Mouse (Mus musculus) ES-E14 (cell line): ENCODE measurements around the gene Cdc6. TPM values are rescaled to one million over a fixed set of nuclear protein-coding genes. Genes with fewer than 3 reads are reported as not detected.

Experiments used
- DNase-seq: peaks from one replicate; pipeline ENCODE4 v3.0.0-alpha.2; 2013; ENCODE audit warnings: low read depth, low spot score
- H3K27ac ChIP-seq: 2 replicates; pipeline ENCODE4 v1.5.1; 2012; ENCODE audit warnings: low read depth, mild to moderate bottlenecking, low read length, moderate library complexity, mixed read lengths; ENCODE audit not compliant: poor library complexity, insufficient read depth, severe bottlenecking
- H3K36me3 ChIP-seq: 2 replicates; pipeline ENCODE4 v1.6.1; 2012; ENCODE audit warnings: mild to moderate bottlenecking, low read length, moderate library complexity, mixed read lengths; ENCODE audit not compliant: control insufficient read depth, poor library complexity, insufficient read depth, severe bottlenecking
- H3K4me1 ChIP-seq, 2 experiments: fragments of 150-350 bp in 1 of 2; sonication (generic) in 1 of 2; 2 replicates each; pipeline ENCODE4 v1.6.1; 2012; ENCODE audit warnings: low read length in 2 of 2, mild to moderate bottlenecking in 1 of 2, mixed read lengths in 1 of 2; ENCODE audit not compliant: control insufficient read depth in 2 of 2, insufficient read depth in 2 of 2, poor library complexity in 1 of 2
- H3K4me3 ChIP-seq, 2 experiments: fragments of 150-350 bp in 1 of 2; sonication (generic) in 1 of 2; 2 replicates each; pipeline ENCODE4 v1.5.1; 2012; ENCODE audit warnings: low read length in 2 of 2, low read depth in 1 of 2, mild to moderate bottlenecking in 1 of 2, mixed read lengths in 1 of 2; ENCODE audit not compliant: insufficient read depth in 1 of 2, poor library complexity in 1 of 2, severe bottlenecking in 1 of 2
- H3K9ac ChIP-seq: 2 replicates; pipeline ENCODE4 v1.6.1; 2012; ENCODE audit warnings: low read depth, mild to moderate bottlenecking, low read length, mixed read lengths; ENCODE audit not compliant: poor library complexity, insufficient read depth, severe bottlenecking
- H3K9me3 ChIP-seq: fragments of 150-350 bp; sonication (generic); 2 replicates; pipeline ENCODE4 v1.6.1; 2012; ENCODE audit warnings: low read depth, mild to moderate bottlenecking, low read length; ENCODE audit not compliant: control insufficient read depth, insufficient read depth
- CHD2 ChIP-seq: IDR thresholded peaks from 2 replicates; pipeline ENCODE4 v1.6.1; 2014; ENCODE audit warnings: mild to moderate bottlenecking, low read depth, low read length, inconsistent platforms
- HCFC1 ChIP-seq: IDR thresholded peaks from 2 replicates; pipeline ENCODE4 v1.6.1; 2012; ENCODE audit warnings: low read length, inconsistent platforms, borderline replicate concordance; ENCODE audit not compliant: insufficient read depth
- MAFK ChIP-seq: IDR thresholded peaks from 2 replicates; pipeline ENCODE4 v1.6.1; 2014; ENCODE audit warnings: mild to moderate bottlenecking, low read depth, low read length, inconsistent platforms; ENCODE audit not compliant: insufficient read depth
- ZC3H11A ChIP-seq: IDR thresholded peaks from 2 replicates; pipeline ENCODE4 v1.6.1; 2012; ENCODE audit warnings: low read depth, mild to moderate bottlenecking, inconsistent platforms, low read length, borderline replicate concordance
- ZNF384 ChIP-seq: IDR thresholded peaks from 2 replicates; pipeline ENCODE4 v1.6.1; 2012; ENCODE audit warnings: low read depth, low read length, inconsistent platforms
- in situ Hi-C, 2 experiments: fragments of 600-800 bp; cut with MboI; formaldehyde crosslinking; loops; one replicate each; pipeline ENCODE4 v1.15.1; 2025; ENCODE audit warnings: low sequenced_read_pairs in 2 of 2, inconsistent platforms in 1 of 2; ENCODE audit not compliant: unreplicated experiment in 2 of 2
- total RNA-seq: library from RNA; depleted of rRNA; stranded (reverse); fragments of 300-350 nt; gene quantifications from 2 replicates; pipeline ENCODE4 v1.2.3, GENCODE M21; 2012

The Cdc6 gene
- total RNA-seq, 1 experiment: 51.3 TPM

DNA sequence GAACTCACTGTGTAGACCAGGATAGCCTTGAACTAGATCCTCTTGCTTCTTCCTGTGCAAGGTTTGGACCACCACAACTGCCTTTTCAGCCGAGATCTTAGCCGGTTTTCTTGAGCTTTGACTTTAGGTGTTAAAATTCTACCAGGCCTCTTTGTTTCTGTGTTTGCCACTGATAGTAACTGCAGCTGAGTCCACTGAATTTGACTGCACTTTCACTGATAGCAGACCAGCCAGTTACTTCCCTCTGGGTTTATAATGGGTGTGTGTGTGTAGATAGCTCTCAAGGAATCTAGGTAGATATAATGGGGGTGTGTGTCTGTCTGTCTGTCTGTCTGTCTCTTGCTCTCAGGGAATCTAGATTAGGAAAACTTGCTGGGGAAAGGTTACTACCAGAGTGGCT is 3.0 kb upstream of the Cdc6 start:
- no peak overlapping the region for H3K27ac ChIP-seq
- TF ChIP-seq MAFK: no peak
- peak overlapping the region; percentile 49; the same call in 1 of the 2 replicates for H3K9ac ChIP-seq
- in situ Hi-C loops: no loop called here
- DNase-seq: no peak
- H3K36me3 ChIP-seq: peaks cover 12% of the 10 kb centered on the region; the same call in 1 of the 2 replicates
- H3K4me3 ChIP-seq: no peak overlapping the region
- H3K9me3 ChIP-seq: no peaks in the 10 kb centered on the region
- peaks cover 6 to 42% of the 10 kb centered on the region in 2 experiments; a peak in 3 of 4 replicates for H3K4me1 ChIP-seq

DNA sequence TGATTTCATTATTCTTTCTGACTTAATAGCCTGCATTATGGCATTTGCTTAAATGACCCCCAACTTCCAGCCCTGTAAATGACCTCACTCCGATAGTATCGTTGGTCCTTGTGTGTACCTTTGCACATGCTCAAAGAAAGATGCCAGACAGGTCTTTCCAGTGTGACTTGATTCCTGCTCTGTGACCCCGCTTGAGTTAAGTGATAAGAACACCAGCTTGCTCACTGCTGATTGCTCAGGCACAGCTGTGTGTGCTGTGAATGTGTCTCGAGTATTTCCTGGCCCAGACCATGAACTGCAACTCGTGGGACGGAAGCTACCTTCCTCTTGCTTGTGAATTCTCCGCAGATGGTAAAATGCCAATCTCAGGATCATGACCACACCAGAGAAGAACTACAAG is 2.6 kb upstream of the Cdc6 start:
- Histone ChIP-seq H3K4me3 (no peak overlapping the region), H3K9ac (no peak overlapping the region), H3K9me3 (no peaks in the 10 kb centered on the region), H3K27ac (no peak overlapping the region), H3K36me3 (peaks cover 11% of the 10 kb centered on the region), H3K4me1 (peaks cover 6 to 43% of the 10 kb centered on the region in 2 experiments; a peak in 3 of 4 replicates)
- in situ Hi-C loops: no loop called here
- no peak for DNase-seq
- TF ChIP-seq ZNF384: no peak
- TF ChIP-seq ZC3H11A: no peak
- no peak for TF ChIP-seq HCFC1
- TF ChIP-seq CHD2: no peak
- no peak for TF ChIP-seq MAFK

DNA sequence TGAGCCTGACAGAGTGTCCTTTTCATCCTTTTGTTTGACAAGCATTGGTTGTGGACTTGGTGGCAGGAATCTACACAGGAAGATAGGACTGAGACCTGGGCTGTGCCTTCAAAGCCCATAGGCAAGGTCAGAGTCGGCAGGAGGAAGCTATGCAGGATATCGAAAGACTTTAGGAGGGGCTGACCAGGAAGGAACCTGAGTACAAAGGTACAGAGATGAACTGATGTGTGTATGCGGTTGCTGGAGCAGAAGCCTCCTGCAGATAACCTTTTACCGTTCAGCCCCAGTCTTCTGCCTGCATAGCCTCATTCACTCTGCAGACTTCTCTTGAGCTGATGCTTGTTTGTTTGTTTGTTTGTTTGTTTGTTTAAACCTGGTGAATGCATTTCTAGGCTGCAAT is 2.0 kb upstream of the Cdc6 start:
- H3K4me3 ChIP-seq: no peak overlapping the region
- DNase-seq: no peak
- no peak overlapping the region for H3K27ac ChIP-seq
- H3K9me3 ChIP-seq: no peaks in the 10 kb centered on the region
- peaks cover 6 to 42% of the 10 kb centered on the region in 2 experiments; a peak in 3 of 4 replicates for H3K4me1 ChIP-seq
- no peak overlapping the region for H3K9ac ChIP-seq
- in situ Hi-C loops: no loop called here
- peaks cover 16% of the 10 kb centered on the region for H3K36me3 ChIP-seq
- TF ChIP-seq ZC3H11A: no peak
- no peak for TF ChIP-seq MAFK
- no peak for TF ChIP-seq ZNF384
- TF ChIP-seq HCFC1: no peak
- TF ChIP-seq CHD2: no peak

DNA sequence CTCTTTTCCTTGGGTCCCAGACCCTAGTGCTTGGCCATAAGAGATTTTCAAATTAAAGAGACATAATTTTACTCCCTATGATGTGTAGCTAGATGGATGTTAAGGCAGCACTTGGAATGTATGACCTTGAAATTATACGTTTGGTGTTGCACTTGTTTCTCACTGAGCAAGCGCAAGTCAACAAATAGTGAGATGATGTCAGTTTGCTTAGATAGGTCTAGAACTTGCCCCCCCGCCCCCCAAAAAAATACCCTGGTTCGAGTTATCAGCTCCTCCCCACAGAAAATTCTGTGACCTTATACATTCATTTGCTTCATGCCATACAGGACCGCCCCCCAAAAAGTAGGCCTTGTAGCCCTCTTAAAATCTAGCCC is 551 bp upstream of the Cdc6 start:
- in situ Hi-C loops: no loop called here
- H3K36me3 ChIP-seq: peaks cover 30% of the 10 kb centered on the region
- no peak for DNase-seq
- peak overlapping the region; percentile 51; the same call in 1 of the 2 replicates for H3K9ac ChIP-seq
- peak overlapping the region; percentile 4 to 14; a peak in 1 of 4 replicates for H3K4me3 ChIP-seq
- no peak for TF ChIP-seq ZC3H11A
- TF ChIP-seq HCFC1: no peak
- TF ChIP-seq CHD2: no peak
- TF ChIP-seq MAFK: no peak
- no peak for TF ChIP-seq ZNF384
- H3K9me3 ChIP-seq: no peaks in the 10 kb centered on the region
- H3K27ac ChIP-seq: no peak overlapping the region
- peaks cover 6 to 39% of the 10 kb centered on the region in 2 experiments; a peak in 3 of 4 replicates for H3K4me1 ChIP-seq

DNA sequence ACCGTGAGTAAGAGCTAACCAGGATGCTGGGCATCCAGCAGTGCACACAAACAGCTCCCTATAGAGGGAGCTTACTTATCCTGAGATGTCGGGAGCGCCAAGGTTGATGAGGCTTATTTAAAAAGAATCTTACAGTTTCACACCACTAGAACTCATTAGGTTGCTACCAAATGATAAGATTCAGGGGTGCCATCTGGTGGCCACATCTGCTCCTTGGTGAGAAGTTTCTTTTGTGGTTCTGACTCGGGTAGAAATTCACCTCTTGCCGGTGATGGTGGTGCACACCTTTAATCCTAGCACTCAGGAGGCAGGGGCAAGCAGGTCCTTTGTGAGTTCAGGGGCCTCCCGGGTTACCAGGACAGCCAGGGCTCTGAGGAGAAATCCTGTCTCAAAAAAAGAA is 2.1 kb downstream of the Cdc6 start:
- no peaks in the 10 kb centered on the region for H3K9me3 ChIP-seq
- H3K27ac ChIP-seq: no peak overlapping the region
- in situ Hi-C loops: loop anchor here in 1 of 2 experiments (10.0 kb wide), 1 partner anchor 95 kb away; no protein-coding TSS in a partner anchor
- peaks cover 49% of the 10 kb centered on the region for H3K36me3 ChIP-seq
- no peak for TF ChIP-seq ZC3H11A
- DNase-seq: no peak
- H3K4me1 ChIP-seq: peaks cover 3 to 20% of the 10 kb centered on the region in 2 experiments; a peak in 3 of 4 replicates
- H3K4me3 ChIP-seq: peak overlapping the region in 1 of 2 experiments; percentile 90; a peak in 1 of 4 replicates
- H3K9ac ChIP-seq: peak overlapping the region; percentile 50; the same call in 1 of the 2 replicates
